Mouse (Mus musculus) lung, postnatal 0 days (tissue): Measurements from ENCODE around the gene Syde2.

ENCODE experiments used
- CTCF ChIP-seq: IDR thresholded peaks from 2 replicates; pipeline ENCODE4 v1.5.1; 2016; ENCODE audit warnings: antibody characterized with exemption, mild to moderate bottlenecking
- EP300 ChIP-seq: IDR thresholded peaks from 2 replicates; pipeline ENCODE4 v1.6.1; 2016; ENCODE audit warnings: antibody characterized with exemption, mild to moderate bottlenecking, control low read depth

DNA sequence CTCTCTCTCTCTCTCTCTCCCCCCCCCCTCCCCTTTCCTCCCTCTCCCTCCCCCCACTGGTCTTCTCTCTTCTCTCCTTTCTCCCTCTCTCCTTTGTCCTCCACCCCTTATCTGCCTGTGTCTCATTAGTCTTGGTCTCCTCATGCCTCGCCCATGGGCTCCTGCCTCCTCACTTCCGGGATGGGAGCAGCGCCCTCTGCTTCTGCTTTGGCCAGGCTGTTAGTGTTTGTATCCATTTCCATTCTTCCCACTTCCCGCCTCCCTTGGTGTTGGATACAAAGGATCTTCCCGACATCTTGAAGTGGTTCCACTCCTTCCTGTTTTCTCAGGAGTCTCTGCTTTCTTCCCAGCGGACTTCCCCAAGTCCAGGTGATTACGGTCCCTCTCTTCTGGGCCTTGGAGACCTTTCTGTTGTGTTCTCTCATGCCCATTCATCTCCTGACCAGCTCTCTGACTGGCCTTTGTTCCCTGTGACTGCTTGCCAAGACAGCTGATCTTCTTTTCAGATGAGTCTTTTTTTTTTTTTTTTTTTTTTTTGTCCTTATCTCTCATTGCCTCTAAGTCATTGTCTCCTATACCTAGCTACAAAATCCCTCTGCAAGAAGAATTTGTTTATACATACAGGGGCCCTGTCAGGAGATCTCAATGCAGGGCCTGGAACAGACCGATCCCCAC lies 24.0 kb downstream of the Syde2 start:
- TF ChIP-seq EP300 (no peak), CTCF (peak; percentile 26; the same call in 1 of the 2 replicates)
